Mouse (Mus musculus): Measurements from ENCODE around the gene Comt.

Gene Comt

GRCm38 (mm10) chr16:18433341-18433920, 6.8 kb upstream of the Comt start:
- no peak for DNase-seq (ENCODE audit: low spot score in 2 of 2)

DNA sequence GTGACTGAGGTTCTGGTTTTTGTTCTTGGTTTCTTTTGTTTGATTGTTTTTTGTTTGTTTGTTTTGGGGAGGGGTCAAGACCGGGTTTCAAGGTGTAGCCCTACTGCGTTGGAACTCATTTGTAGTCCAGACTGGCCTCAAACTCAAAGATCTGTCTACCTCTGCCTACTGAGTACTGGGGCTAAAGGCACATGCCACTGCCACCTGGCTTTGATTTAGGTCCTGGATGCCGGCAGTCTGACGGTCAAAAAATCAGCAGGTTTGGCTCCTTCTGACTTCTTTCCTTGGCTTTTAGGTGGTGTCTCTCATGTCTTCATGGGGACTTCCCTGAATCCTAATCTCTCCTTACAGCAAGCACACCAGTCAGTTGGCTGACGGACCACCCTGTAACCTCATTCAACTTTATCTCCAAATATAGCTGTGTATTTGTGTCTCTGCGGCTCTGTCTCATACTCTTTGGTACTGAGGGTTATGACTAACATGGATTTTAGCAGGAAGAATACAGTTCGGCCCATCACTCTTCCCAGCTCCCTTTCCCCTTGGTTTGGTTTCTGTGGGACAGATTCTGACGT, 4.1 kb upstream of the Comt start:
- DNase-seq (ENCODE audit: low spot score in 2 of 2), result no peak

DNA sequence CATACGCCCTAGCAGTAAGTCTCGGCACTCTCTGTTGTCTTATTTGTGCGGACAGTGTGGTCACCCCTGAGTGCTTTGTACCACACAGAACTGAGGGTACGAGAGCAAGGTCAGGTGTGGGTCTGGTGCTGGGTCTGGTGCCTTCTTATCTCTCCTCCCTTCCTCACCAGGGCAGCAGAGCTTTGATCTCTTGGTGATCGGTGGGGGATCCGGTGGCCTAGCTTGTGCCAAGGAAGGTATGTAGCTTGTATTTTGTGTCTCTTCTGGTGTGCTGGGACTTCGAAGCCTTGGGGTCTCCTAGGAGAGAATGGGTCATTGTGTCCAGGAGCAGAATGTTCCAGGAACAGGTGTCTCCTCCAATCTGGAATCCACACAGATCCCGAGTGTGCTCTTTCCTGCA, 3.0 kb upstream of the Comt start:
- no peak for DNase-seq (ENCODE audit: low spot score in 2 of 2)

GRCm38 (mm10) chr16:18428516-18429042, 1.9 kb upstream of the Comt start:
- no peak for DNase-seq (ENCODE audit: low spot score in 2 of 2)

DNA sequence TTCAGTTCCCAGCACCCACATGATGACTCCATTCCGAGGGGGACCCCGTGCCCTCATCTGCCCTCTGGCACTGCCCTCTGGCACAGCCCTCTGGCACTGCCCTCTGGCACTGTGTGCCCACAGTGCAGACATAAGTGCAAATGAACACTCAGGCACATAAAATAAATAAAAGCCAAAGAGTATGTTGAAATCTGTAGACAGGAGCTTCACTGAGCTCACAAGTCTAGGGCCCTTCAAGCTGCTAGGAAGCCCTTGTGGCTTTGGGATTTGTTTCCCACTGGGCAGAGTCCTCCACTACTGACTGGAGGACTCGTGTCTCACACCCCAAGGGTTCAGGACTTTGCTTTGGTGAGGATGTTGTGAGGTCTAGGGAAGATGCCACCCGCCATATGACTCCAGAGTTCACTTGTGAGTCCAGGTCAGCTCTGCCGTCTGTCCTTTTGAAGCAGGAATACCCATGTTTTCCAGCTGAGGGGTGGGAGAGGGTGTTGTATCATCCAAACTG, 1.4 kb upstream of the Comt start:
- no peak for DNase-seq (ENCODE audit: low spot score in 2 of 2)

- peak; percentile 72 to 77 for DNase-seq (ENCODE audit: low spot score in 2 of 2)
Observed at GRCm38 (mm10) chr16:18426215-18426791, 349 bp downstream of the Comt start, which contains the start of gene Txnrd2. Gene Txnrd2 (plus strand): TSS chr16:18426384.

DNA sequence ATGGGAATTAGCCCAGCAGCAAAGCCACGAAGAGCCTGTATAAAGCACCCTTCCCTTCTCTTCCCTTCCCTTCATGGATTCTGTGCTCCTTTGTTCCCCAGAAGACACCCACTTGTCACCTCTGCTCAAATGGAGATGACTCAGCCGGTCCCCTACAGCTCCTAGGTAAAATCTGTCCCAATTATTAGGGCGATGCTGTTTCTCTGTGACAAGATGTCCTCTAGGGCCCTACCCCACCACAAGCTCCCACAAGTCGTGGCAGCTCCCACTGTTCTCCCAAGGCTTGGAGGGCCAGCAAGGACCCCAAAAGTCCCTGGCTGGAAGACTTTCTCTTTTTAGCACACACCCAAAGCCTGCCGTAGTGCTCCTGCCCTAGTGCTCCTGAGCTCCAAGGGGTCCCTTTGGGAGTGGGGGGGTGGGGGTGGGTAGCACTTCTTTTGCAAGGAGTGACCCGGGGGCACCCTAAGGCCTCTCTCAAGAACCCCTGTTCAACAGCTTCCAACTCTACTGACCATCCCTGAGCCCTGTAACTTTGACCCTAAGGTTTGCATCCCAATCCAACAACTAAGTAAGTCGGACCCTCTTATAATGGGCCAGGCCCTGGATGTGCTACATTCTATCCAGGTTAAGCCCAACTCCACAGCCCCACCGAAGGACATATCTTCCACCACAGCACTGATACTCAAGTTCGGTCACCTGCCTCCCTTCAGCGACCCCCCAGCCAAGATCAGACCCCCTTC, 1.0 kb downstream of the Comt start:
- no peak for DNase-seq (ENCODE audit: low spot score in 2 of 2)

- DNase-seq (ENCODE audit: low spot score in 2 of 2), result no peak
Observed at GRCm38 (mm10) chr16:18424364-18425045, 2.1 kb downstream of the Comt start.

- DNase-seq (ENCODE audit: low spot score in 2 of 2), result no peak
Observed at GRCm38 (mm10) chr16:18423915-18424265, 2.8 kb downstream of the Comt start.

GRCm38 (mm10) chr16:18423203-18423914, 3.3 kb downstream of the Comt start:
- DNase-seq (ENCODE audit: low spot score in 2 of 2), result no peak

DNA sequence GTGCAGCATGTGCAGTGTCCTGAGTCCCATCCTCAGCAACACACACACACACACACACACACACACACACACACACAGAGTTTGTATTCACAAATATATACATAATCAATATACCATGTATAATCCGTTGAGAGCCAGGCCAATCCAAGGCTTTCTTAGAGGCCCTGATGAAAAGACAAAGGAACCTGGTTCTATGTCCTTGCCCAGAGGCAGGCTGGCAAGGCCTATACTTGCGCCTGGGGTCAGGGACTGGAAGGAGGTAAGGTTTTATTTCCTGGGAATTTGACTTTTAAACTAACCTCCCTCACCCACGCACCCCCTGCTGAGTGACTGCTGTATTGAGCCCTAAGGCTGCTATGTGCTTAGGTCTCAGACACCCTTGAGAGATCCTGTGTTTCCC, 6.1 kb downstream of the Comt start:
- DNase-seq (ENCODE audit: low spot score in 2 of 2), result no peak

DNA sequence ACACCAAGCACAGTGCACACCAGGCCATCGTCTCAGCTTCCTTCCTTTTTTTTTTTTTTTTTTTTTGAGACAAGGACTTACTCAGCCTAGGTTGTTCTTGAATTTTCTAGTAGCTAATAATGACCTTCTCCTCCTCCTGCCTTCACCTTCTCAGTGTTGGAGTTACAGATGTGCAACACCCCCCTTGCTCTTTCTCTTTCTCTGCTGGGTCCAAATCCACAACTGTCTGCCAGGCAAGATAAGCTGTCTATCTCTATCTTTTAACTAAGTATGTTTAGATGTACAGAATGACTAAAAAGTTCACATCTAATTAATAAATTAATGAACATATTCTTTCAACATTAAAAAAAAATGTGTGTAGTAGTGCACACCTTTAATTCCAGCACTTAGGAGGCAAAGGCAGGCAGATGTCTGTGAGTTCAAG, 7.0 kb downstream of the Comt start:
- DNase-seq (ENCODE audit: low spot score in 2 of 2), result no peak

- DNase-seq (ENCODE audit: low spot score in 2 of 2), result no peak
Observed at GRCm38 (mm10) chr16:18418756-18419602, 7.7 kb downstream of the Comt start.

DNA sequence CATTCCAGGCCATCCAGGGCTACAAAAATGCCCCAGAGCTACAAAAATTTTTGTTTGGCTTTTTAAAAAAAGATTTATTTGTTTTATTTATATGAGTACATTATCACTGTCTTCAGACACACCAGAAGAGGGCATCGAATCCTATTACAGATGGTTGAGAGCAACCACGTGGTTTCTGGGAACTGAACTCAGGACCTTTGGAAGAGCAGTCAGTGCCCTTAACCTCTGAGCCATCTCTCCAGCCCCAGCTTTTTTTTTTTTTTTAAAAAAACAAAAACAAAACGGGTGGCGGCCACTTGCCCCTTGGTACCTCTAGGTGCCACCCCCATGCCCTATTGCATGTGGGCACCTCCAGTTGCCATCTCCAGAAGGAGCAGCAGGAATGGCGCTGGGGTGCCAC, 9.2 kb downstream of the Comt start:
- DNase-seq (ENCODE audit: low spot score in 2 of 2), result no peak

- no peak for DNase-seq (ENCODE audit: low spot score in 2 of 2)
Observed at GRCm38 (mm10) chr16:18416837-18417236, 9.8 kb downstream of the Comt start.

DNA sequence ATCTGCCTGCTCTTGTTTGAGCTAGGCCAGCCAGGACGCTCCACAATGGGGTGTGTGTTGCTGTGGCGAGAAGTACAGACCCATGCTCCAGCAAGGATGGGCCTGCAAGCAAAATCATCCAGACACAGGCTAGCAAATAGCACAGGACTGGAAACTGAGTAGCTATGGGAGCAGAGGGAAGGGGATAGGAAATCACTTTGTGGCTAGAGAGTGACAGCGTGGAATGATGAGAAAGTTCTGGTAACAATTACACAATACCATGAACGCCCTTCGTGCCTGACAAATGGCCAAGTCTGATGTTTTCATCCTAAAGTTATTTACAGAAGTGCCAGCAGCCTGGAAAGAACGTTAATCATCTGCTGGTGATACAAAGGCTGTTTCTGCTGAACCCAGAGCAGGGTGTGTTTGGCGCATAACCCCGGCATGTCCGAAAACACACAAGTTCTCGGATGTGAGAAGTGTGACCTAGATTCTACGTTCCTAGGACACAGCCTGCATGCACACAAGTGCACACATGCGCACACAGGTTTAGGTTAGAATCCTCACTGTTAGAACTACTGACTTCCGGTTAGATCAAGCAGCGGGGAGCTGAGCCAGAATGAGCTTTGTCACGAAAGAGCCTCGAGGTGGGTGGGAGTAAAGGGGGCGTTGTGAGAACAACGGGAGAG, 10.4 kb downstream of the Comt start:
- DNase-seq (ENCODE audit: low spot score in 2 of 2), result peak; percentile 54 to 85

GRCm38 (mm10) chr16:18413032-18413816, 13.4 kb downstream of the Comt start:
- DNase-seq (ENCODE audit: low spot score in 2 of 2), result no peak

DNA sequence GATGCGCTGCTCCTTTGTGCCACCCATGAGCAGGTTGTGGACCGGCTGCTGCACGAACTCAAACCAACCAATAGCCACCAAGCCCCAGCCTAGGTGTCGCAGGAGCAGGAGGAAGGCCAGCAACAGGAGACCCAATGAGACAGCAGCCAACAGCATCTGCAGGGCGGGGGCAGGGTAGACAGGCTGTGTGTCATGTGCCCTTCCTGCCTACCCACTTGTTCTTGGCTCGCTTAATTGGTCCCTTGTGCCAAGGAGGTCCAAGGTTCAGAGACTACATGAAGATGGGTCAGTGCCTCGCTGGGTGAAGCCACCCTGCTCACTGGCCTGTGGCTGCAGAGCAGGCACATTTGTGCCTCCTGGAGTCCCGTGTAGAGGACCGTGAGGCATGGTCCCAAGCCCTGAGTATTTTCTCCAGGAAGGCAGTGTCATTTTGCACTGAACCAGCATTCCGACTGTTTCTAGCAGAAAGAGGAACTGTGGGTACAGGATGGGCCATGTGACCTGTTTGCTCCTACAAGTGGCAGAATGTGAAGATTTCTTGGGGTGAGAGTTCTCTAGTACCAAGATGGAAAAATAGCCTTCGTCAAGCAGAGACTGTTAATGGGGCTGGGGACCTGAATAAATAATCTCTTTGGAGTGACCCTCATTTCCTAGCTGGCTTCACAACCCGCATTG, 14.7 kb downstream of the Comt start:
- DNase-seq (ENCODE audit: low spot score in 2 of 2), result no peak

Measured in right cerebral cortex, postnatal 36 days (tissue).